Mouse (Mus musculus) brain, embryonic 18.5 days (tissue): Measurements from ENCODE around the gene 9430097D07Rik.

Experiments
- DNase-seq: peaks from one replicate; pipeline ENCODE4 v3.0.0-alpha.2; 2012; ENCODE audit warnings: low read depth, low spot score

9430097D07Rik gene

GRCm38 (mm10) chr2:32566536-32567063 lies 8.9 kb downstream of the 9430097D07Rik start:
- DNase-seq = no peak

- DNase-seq = no peak
Observed at GRCm38 (mm10) chr2:32559570-32559969, 15.9 kb downstream of the 9430097D07Rik start.

- no peak for DNase-seq
Observed at GRCm38 (mm10) chr2:32556019-32556418, 19.5 kb downstream of the 9430097D07Rik start.

- DNase-seq = no peak
Observed at GRCm38 (mm10) chr2:32555484-32555883, 20.0 kb downstream of the 9430097D07Rik start.

GRCm38 (mm10) chr2:32553592-32554148 lies 21.8 kb downstream of the 9430097D07Rik start:
- no peak for DNase-seq

- DNase-seq = no peak
Observed at GRCm38 (mm10) chr2:32551236-32551635, 24.2 kb downstream of the 9430097D07Rik start.

- DNase-seq = no peak
Observed at GRCm38 (mm10) chr2:32549764-32550163, 25.7 kb downstream of the 9430097D07Rik start.

- no peak for DNase-seq
Observed at GRCm38 (mm10) chr2:32549171-32549570, 26.3 kb downstream of the 9430097D07Rik start.

GRCm38 (mm10) chr2:32547964-32548739 lies 27.3 kb downstream of the 9430097D07Rik start:
- no peak for DNase-seq

GRCm38 (mm10) chr2:32547380-32547779 lies 28.1 kb downstream of the 9430097D07Rik start:
- DNase-seq = no peak

GRCm38 (mm10) chr2:32546951-32547350 lies 28.5 kb downstream of the 9430097D07Rik start:
- DNase-seq = no peak

- no peak for DNase-seq
Observed at GRCm38 (mm10) chr2:32543031-32543449, 32.4 kb downstream of the 9430097D07Rik start.

GRCm38 (mm10) chr2:32541986-32542573 lies 33.4 kb downstream of the 9430097D07Rik start:
- no peak for DNase-seq

GRCm38 (mm10) chr2:32541333-32541908 lies 34.1 kb downstream of the 9430097D07Rik start:
- no peak for DNase-seq

GRCm38 (mm10) chr2:32539452-32539981 lies 36.0 kb downstream of the 9430097D07Rik start:
- no peak for DNase-seq

GRCm38 (mm10) chr2:32538461-32538860 lies 37.0 kb downstream of the 9430097D07Rik start:
- no peak for DNase-seq

GRCm38 (mm10) chr2:32537941-32538340 lies 37.5 kb downstream of the 9430097D07Rik start:
- DNase-seq = no peak

- DNase-seq = no peak
Observed at GRCm38 (mm10) chr2:32537360-32537905, 38.1 kb downstream of the 9430097D07Rik start.

- no peak for DNase-seq
Observed at GRCm38 (mm10) chr2:32536634-32537359, 38.7 kb downstream of the 9430097D07Rik start.

GRCm38 (mm10) chr2:32536086-32536633 lies 39.3 kb downstream of the 9430097D07Rik start:
- DNase-seq = no peak
